Mouse (Mus musculus) hindbrain, postnatal 0 days (tissue): ENCODE results near the gene Eno3. TPM values are rescaled to one million over a fixed set of nuclear protein-coding genes. Genes with fewer than 3 reads are reported as not detected.

Experiments
- ATAC-seq: fragments of 200-750 bp; cut with Nextera tagmentation; 2 replicates; pipeline ENCODE4 v1.8.0; 2017; ENCODE audit warnings: mild to moderate bottlenecking, moderate TSS enrichment, moderate library complexity
- DNase-seq: peaks from one replicate; pipeline ENCODE4 v3.0.0-alpha.2; 2015; ENCODE audit warnings: low spot score
- H3K27ac ChIP-seq: fragments of 300-500 bp; sonication (generic); 2 replicates; pipeline ENCODE4 v1.5.1; 2014; ENCODE audit warnings: mild to moderate bottlenecking
- H3K27me3 ChIP-seq: fragments of 300-500 bp; sonication (generic); 2 replicates; pipeline ENCODE4 v1.6.1; 2014; ENCODE audit warnings: low read length, mixed read lengths; ENCODE audit not compliant: insufficient read depth
- H3K36me3 ChIP-seq: fragments of 300-500 bp; sonication (generic); 2 replicates; pipeline ENCODE4 v1.6.1; 2014; ENCODE audit warnings: low read length, mixed read lengths; ENCODE audit not compliant: insufficient read depth
- H3K4me1 ChIP-seq: fragments of 300-500 bp; sonication (generic); 2 replicates; pipeline ENCODE4 v1.6.1; 2014; ENCODE audit warnings: antibody characterized with exemption, low read length, mixed read lengths; ENCODE audit not compliant: insufficient read depth
- H3K4me2 ChIP-seq: fragments of 300-500 bp; sonication (generic); 2 replicates; pipeline ENCODE4 v1.6.1; 2014; ENCODE audit warnings: low read depth, mild to moderate bottlenecking, low read length, moderate library complexity, mixed read lengths
- H3K4me3 ChIP-seq: fragments of 300-500 bp; sonication (generic); 2 replicates; pipeline ENCODE4 v1.5.1; 2014; ENCODE audit warnings: low read length
- H3K9ac ChIP-seq: fragments of 300-500 bp; sonication (generic); replicated peaks from 2 replicates; pipeline ENCODE4 v1.6.1; 2014; ENCODE audit warnings: mild to moderate bottlenecking, low read length, moderate library complexity, mixed read lengths
- H3K9me3 ChIP-seq: fragments of 300-500 bp; sonication (generic); 2 replicates; pipeline ENCODE4 v1.6.1; 2016; ENCODE audit warnings: low read length, mixed read lengths
- CTCF ChIP-seq: IDR thresholded peaks from 2 replicates; pipeline ENCODE4 v1.5.1; 2016; ENCODE audit warnings: antibody characterized with exemption, control low read depth, low read depth
- WGBS: fragments of 180-500 bp; shearing (Covaris S2); extraction: QIAGEN DNeasy Blood & Tissue Kit; methylation state at CpG from one replicate; pipeline ENCODE4 v1.1.7; 2014; 5-methylcytosine and 5-hydroxymethylcytosine counted together
- polyA plus RNA-seq: library from polyadenylated mRNA; unstranded; fragments of >200 nt; fragmentation: Nextera tagmentation; extraction: Ambion mirVana; gene quantifications from 2 replicates; pipeline ENCODE4 v1.2.1, GENCODE M21; 2015
- total RNA-seq: library from RNA; depleted of rRNA; stranded (reverse); fragments of >200 nt; gene quantifications from 2 replicates; pipeline ENCODE4 v1.2.3, GENCODE M21; 2014

The Eno3 gene
- total and polyA plus RNA-seq, 2 experiments from 2014 or later: 5.9 to 12.4 TPM

GRCm38 (mm10) chr11:70664741-70665140 lies 7.7 kb downstream of the Eno3 start:
- ATAC-seq: no peak
- DNase-seq: no peak
- no peaks in the 10 kb centered on the region for H3K9me3 ChIP-seq
- peaks cover 4% of the 10 kb centered on the region; the same call in 1 of the 2 replicates for H3K4me1 ChIP-seq
- peaks cover 32% of the 10 kb centered on the region for H3K36me3 ChIP-seq
- 0 out of 2 replicates have a peak, but pooled peaks have one; percentile 4 for TF ChIP-seq CTCF
- 95% methylated on average over 9 of the region's 9 CpGs for WGBS
- no peaks in the 10 kb centered on the region for H3K27me3 ChIP-seq
- no peak overlapping the region for H3K4me3 ChIP-seq
- H3K27ac ChIP-seq: no peak overlapping the region
- no peak overlapping the region for H3K4me2 ChIP-seq
- H3K9ac ChIP-seq: no peak overlapping the region

GRCm38 (mm10) chr11:70666687-70667086 lies 9.7 kb downstream of the Eno3 start:
- WGBS: 97% methylated on average over 8 of the region's 8 CpGs

DNA sequence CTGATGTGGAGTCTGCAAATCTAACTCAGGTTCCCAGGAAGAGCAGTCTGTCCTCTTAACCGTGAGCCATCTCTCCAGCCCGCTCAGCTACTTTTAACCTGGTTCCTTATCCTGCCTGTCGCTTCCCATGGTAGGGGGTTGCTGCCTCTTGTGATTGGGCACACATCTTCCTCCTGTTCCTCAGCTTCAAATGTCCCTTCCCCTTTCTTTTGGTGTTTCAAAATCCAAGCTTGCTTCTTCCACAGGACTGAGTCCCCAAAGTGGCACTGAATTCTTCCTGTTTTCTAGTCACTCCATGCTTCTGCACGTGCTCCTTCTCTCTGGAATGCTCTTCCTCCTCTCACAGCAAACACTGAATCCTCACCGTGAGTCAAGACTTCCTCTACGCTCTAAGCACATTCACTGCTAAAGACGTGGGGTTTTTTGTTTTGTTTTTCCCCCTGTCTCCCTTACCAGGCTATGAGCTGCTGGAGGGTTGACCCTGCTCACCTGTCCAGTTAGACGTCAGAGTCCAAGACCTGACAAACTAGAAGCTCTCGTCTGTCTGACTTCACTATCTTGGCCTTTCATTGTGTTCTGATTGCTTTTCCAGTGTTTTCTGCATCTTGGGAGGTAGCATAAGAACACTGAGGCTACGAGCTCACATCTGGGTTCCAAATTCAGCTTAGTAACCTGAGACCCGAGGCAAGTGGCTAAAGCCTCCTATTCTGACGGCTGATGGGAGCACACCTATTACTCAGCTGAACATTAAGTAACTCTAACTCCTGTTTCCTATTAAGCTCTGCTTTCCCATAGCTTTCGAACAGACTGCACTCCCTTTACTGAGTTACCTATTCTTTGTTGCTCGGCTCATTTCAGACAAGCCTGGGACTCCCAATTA lies 10.5 kb downstream of the Eno3 start:
- 79% methylated on average over 14 of the region's 14 CpGs for WGBS
- peak overlapping the region; percentile 88 for H3K4me2 ChIP-seq
- H3K27me3 ChIP-seq: no peaks in the 10 kb centered on the region
- no peak for ATAC-seq
- peaks cover 26% of the 10 kb centered on the region for H3K36me3 ChIP-seq
- no peak for TF ChIP-seq CTCF
- DNase-seq: no peak
- H3K4me3 ChIP-seq: peak overlapping the region; percentile 58
- H3K27ac ChIP-seq: peak overlapping the region; percentile 98
- H3K4me1 ChIP-seq: peaks cover 4% of the 10 kb centered on the region; the same call in 1 of the 2 replicates
- no peaks in the 10 kb centered on the region for H3K9me3 ChIP-seq
- peak overlapping the region; percentile 56 for H3K9ac ChIP-seq

More at GRCm38 (mm10) chr11:70666687-70667086, 9.7 kb downstream of the Eno3 start:
- TF ChIP-seq CTCF: no peak
- peaks cover 32% of the 10 kb centered on the region for H3K36me3 ChIP-seq
- DNase-seq: no peak
- no peak overlapping the region for H3K4me3 ChIP-seq
- H3K27ac ChIP-seq: no peak overlapping the region
- no peaks in the 10 kb centered on the region for H3K27me3 ChIP-seq
- peaks cover 4% of the 10 kb centered on the region; the same call in 1 of the 2 replicates for H3K4me1 ChIP-seq
- ATAC-seq: no peak
- no peak overlapping the region for H3K9ac ChIP-seq
- H3K4me2 ChIP-seq: no peak overlapping the region
- H3K9me3 ChIP-seq: no peaks in the 10 kb centered on the region

GRCm38 (mm10) chr11:70668335-70668770 lies 11.4 kb downstream of the Eno3 start:
- H3K4me1 ChIP-seq: peaks cover 4% of the 10 kb centered on the region; the same call in 1 of the 2 replicates
- WGBS: under 1% methylated on average over 15 of the region's 15 CpGs
- H3K36me3 ChIP-seq: peaks cover 19% of the 10 kb centered on the region
- no peaks in the 10 kb centered on the region for H3K27me3 ChIP-seq
- H3K27ac ChIP-seq: peak overlapping the region; percentile 98
- TF ChIP-seq CTCF: no peak
- peak overlapping the region; percentile 56 for H3K9ac ChIP-seq
- DNase-seq (no peak), ATAC-seq (no peak)
- H3K4me3 ChIP-seq: peak overlapping the region; percentile 58
- no peaks in the 10 kb centered on the region for H3K9me3 ChIP-seq
- peak overlapping the region; percentile 88 for H3K4me2 ChIP-seq

DNA sequence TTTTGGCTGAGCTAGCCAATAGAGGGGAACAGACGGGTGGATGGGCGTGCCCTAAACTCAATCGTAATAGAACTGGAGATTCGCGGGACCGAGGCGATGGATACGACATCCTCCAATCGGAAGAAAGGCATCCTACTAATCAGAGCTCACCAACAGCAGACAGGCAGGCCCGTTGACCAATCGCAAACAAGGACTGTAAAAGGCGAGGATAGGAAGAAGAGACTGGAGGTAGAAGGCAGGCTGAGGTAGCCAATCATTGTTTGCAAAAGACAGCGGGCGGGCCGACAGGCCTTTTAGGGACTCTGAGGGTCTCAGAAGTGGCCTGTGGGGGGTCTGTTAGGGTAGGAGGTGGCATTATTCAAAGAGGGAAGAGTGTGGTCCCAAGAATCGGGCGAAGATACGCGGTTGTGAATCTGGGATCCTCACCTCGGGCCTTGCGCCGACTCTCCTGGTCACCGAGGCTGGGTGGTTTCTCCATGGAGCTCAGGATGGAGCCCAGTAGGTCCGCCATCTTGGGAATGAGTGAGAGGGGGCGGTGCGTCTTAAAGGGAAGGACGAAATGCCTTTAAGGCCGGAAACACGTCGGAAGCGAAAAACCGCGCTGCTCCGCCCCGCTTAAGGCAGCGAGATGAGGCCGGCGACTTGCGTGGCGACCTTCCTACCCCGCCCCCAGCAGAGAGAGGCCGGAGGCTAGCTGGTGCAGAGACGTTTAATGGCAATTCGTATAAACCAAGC lies 11.9 kb downstream of the Eno3 start, which contains the start of gene Spag7:
Spag7 (minus strand) TSS at position 646 of the 735 bp plus-strand sequence.
- under 1% methylated on average over 43 of the region's 44 CpGs for WGBS
- no peak; the same call in 1 of the 2 replicates for TF ChIP-seq CTCF
- Histone ChIP-seq H3K4me2 (peak within 1 kb of the TSS; percentile 92), H3K9me3 (no peaks in the 10 kb centered on the region), H3K27me3 (no peaks in the 10 kb centered on the region), H3K27ac (peak within 1 kb of the TSS; percentile 98), H3K9ac (peak within 1 kb of the TSS; percentile 73), H3K36me3 (peaks cover 14% of the 10 kb centered on the region), H3K4me1 (peaks cover 4% of the 10 kb centered on the region; the same call in 1 of the 2 replicates), H3K4me3 (peak within 1 kb of the TSS; percentile 58)
- ATAC-seq (peak; percentile 97), DNase-seq (peak; percentile 98)

- no peaks in the 10 kb centered on the region for H3K27me3 ChIP-seq
- no peaks in the 10 kb centered on the region for H3K9me3 ChIP-seq
- DNase-seq (peak; percentile 83), ATAC-seq (peak; percentile 38)
- peaks cover 5% of the 10 kb centered on the region; the same call in 1 of the 2 replicates for H3K36me3 ChIP-seq
- H3K4me3 ChIP-seq: peak overlapping the region; percentile 58
- peaks cover 4% of the 10 kb centered on the region; the same call in 1 of the 2 replicates for H3K4me1 ChIP-seq
- H3K4me2 ChIP-seq: peak overlapping the region; percentile 92
- H3K9ac ChIP-seq: peak overlapping the region; percentile 73
- under 1% methylated on average over 31 of the region's 31 CpGs for WGBS
- peak; percentile 63 for TF ChIP-seq CTCF
- H3K27ac ChIP-seq: peak overlapping the region; percentile 98
Observed at GRCm38 (mm10) chr11:70669582-70670345, 12.8 kb downstream of the Eno3 start.
